Mouse (Mus musculus) erythroblast, adult 5-6 weeks (primary cell): ENCODE results near the gene Atp1a1. TPM values are rescaled to one million over a fixed set of nuclear protein-coding genes. Genes with fewer than 3 reads are reported as not detected.

Experiments
- ATAC-seq: replicated peaks from 2 replicates; pipeline ENCODE4 v1.8.0; 2016; ENCODE audit warnings: moderate number of reproducible peaks, mild to moderate bottlenecking, moderate TSS enrichment, inconsistent platforms; ENCODE audit not compliant: poor library complexity, low FRiP score, severe bottlenecking
- total RNA-seq, 2 experiments: library from RNA; stranded (forward) in 1 of 2; stranded (reverse) in 1 of 2; fragments of 150-400 nt in 1 of 2; fragments of 200-764, 138-1000 nt in 1 of 2; gene quantifications; 2 replicates each; pipeline versions ENCODE4 v1.2.3 to v1.2.4; 2015 to 2017; ENCODE audit warnings: low replicate concordance in 2 of 2

Atp1a1 gene
- total RNA-seq (2015; ENCODE audit: low replicate concordance) (24.4 and 27.4 TPM in 2 replicates), total RNA-seq (2017; ENCODE audit: low replicate concordance) (36.5 and 36.7 TPM in 2 replicates)

- ATAC-seq, result peak; percentile 95
Measured at GRCm38 (mm10) chr3:101604550-101605223, at the start of gene Atp1a1. TSS of gene Atp1a1 (minus strand) at chr3:101604684.

- ATAC-seq, result no peak
Measured at GRCm38 (mm10) chr3:101653446-101653845, 49.0 kb upstream of the Atp1a1 start.

- ATAC-seq, result no peak
Measured at GRCm38 (mm10) chr3:101652967-101653366, 48.5 kb upstream of the Atp1a1 start.

- no peak for ATAC-seq
Measured at GRCm38 (mm10) chr3:101650328-101650727, 45.8 kb upstream of the Atp1a1 start.

- ATAC-seq, result no peak
Measured at GRCm38 (mm10) chr3:101649271-101649670, 44.8 kb upstream of the Atp1a1 start.

- ATAC-seq, result no peak
Measured at GRCm38 (mm10) chr3:101648096-101648793, 43.8 kb upstream of the Atp1a1 start.

- ATAC-seq, result no peak
Measured at GRCm38 (mm10) chr3:101646806-101647205, 42.3 kb upstream of the Atp1a1 start.

GRCm38 (mm10) chr3:101645569-101646106 is 41.2 kb upstream of the Atp1a1 start:
- no peak for ATAC-seq

GRCm38 (mm10) chr3:101644062-101644802 is 39.7 kb upstream of the Atp1a1 start:
- no peak for ATAC-seq

- no peak for ATAC-seq
Measured at GRCm38 (mm10) chr3:101643264-101643663, 38.8 kb upstream of the Atp1a1 start.

GRCm38 (mm10) chr3:101638223-101638622 is 33.7 kb upstream of the Atp1a1 start:
- ATAC-seq, result no peak

GRCm38 (mm10) chr3:101636510-101636909 is 32.0 kb upstream of the Atp1a1 start:
- ATAC-seq, result no peak

- no peak for ATAC-seq
Measured at GRCm38 (mm10) chr3:101636086-101636485, 31.6 kb upstream of the Atp1a1 start.

GRCm38 (mm10) chr3:101634141-101634900 is 29.8 kb upstream of the Atp1a1 start:
- ATAC-seq, result no peak

- no peak for ATAC-seq
Measured at GRCm38 (mm10) chr3:101628255-101628654, 23.8 kb upstream of the Atp1a1 start.

GRCm38 (mm10) chr3:101624287-101624686 is 19.8 kb upstream of the Atp1a1 start:
- no peak for ATAC-seq

GRCm38 (mm10) chr3:101619017-101619416 is 14.5 kb upstream of the Atp1a1 start:
- ATAC-seq, result no peak

GRCm38 (mm10) chr3:101618505-101618904 is 14.0 kb upstream of the Atp1a1 start:
- no peak for ATAC-seq

- no peak for ATAC-seq
Measured at GRCm38 (mm10) chr3:101617451-101617850, 13.0 kb upstream of the Atp1a1 start.

GRCm38 (mm10) chr3:101617007-101617406 is 12.5 kb upstream of the Atp1a1 start:
- no peak for ATAC-seq
